Mouse (Mus musculus): ENCODE data around the gene Slc31a1.

Gene Slc31a1

GRCm38 (mm10) chr4:62364299-62364698 is 3.8 kb downstream of the Slc31a1 start:
- DNase-seq: no peak

- DNase-seq: no peak
These were observed 5.8 kb downstream of the Slc31a1 start for GRCm38 (mm10) chr4:62366291-62366690.

- no peak for DNase-seq
These were observed 7.1 kb downstream of the Slc31a1 start for GRCm38 (mm10) chr4:62367586-62367985.

GRCm38 (mm10) chr4:62369091-62369490 is 8.6 kb downstream of the Slc31a1 start:
- DNase-seq: no peak

GRCm38 (mm10) chr4:62372410-62372809 is 11.9 kb downstream of the Slc31a1 start:
- no peak for DNase-seq

- DNase-seq: no peak
These were observed 12.4 kb downstream of the Slc31a1 start for GRCm38 (mm10) chr4:62372818-62373520.

- DNase-seq: no peak
These were observed 13.1 kb downstream of the Slc31a1 start for GRCm38 (mm10) chr4:62373668-62374067.

GRCm38 (mm10) chr4:62374342-62374741 is 13.8 kb downstream of the Slc31a1 start:
- DNase-seq: no peak

- DNase-seq: no peak
These were observed 15.6 kb downstream of the Slc31a1 start for GRCm38 (mm10) chr4:62376123-62376522.

- no peak for DNase-seq
These were observed 19.3 kb downstream of the Slc31a1 start for GRCm38 (mm10) chr4:62379724-62380381.

- no peak for DNase-seq
These were observed 22.7 kb downstream of the Slc31a1 start for GRCm38 (mm10) chr4:62383207-62383606.

- DNase-seq: no peak
These were observed 23.2 kb downstream of the Slc31a1 start for GRCm38 (mm10) chr4:62383752-62384151.

- DNase-seq: no peak
These were observed 23.6 kb downstream of the Slc31a1 start for GRCm38 (mm10) chr4:62384159-62384558.

GRCm38 (mm10) chr4:62385439-62385838 is 24.9 kb downstream of the Slc31a1 start:
- DNase-seq: no peak

- no peak for DNase-seq
These were observed 29.3 kb downstream of the Slc31a1 start for GRCm38 (mm10) chr4:62389592-62390512.

- no peak for DNase-seq
These were observed 31.4 kb downstream of the Slc31a1 start for GRCm38 (mm10) chr4:62391892-62392291.

- DNase-seq: no peak
These were observed 32.9 kb downstream of the Slc31a1 start for GRCm38 (mm10) chr4:62393459-62393858.

GRCm38 (mm10) chr4:62395806-62396205 is 35.3 kb downstream of the Slc31a1 start:
- DNase-seq: no peak

GRCm38 (mm10) chr4:62397616-62398365 is 37.3 kb downstream of the Slc31a1 start:
- no peak for DNase-seq

- no peak for DNase-seq
These were observed 38.4 kb downstream of the Slc31a1 start for GRCm38 (mm10) chr4:62398956-62399355.

- DNase-seq: no peak
These were observed 45.6 kb downstream of the Slc31a1 start for GRCm38 (mm10) chr4:62406133-62406532.

- DNase-seq: peak; percentile 78
These were observed 47.4 kb downstream of the Slc31a1 start for GRCm38 (mm10) chr4:62407730-62408582.

Measured in kidney, postnatal 14 days (tissue).